Mouse (Mus musculus) hindbrain, postnatal 0 days (tissue): Measurements from ENCODE around the gene Eva1c. TPM values are rescaled to one million over a fixed set of nuclear protein-coding genes. Genes with fewer than 3 reads are reported as not detected.

Experiments used
- ATAC-seq: fragments of 200-750 bp; cut with Nextera tagmentation; 2 replicates; pipeline ENCODE4 v1.8.0; 2017; ENCODE audit warnings: mild to moderate bottlenecking, moderate TSS enrichment, moderate library complexity
- DNase-seq: peaks from one replicate; pipeline ENCODE4 v3.0.0-alpha.2; 2015; ENCODE audit warnings: low spot score
- H3K27ac ChIP-seq: fragments of 300-500 bp; sonication (generic); 2 replicates; pipeline ENCODE4 v1.5.1; 2014; ENCODE audit warnings: mild to moderate bottlenecking
- H3K27me3 ChIP-seq: fragments of 300-500 bp; sonication (generic); 2 replicates; pipeline ENCODE4 v1.6.1; 2014; ENCODE audit warnings: low read length, mixed read lengths; ENCODE audit not compliant: insufficient read depth
- H3K36me3 ChIP-seq: fragments of 300-500 bp; sonication (generic); 2 replicates; pipeline ENCODE4 v1.6.1; 2014; ENCODE audit warnings: low read length, mixed read lengths; ENCODE audit not compliant: insufficient read depth
- H3K4me1 ChIP-seq: fragments of 300-500 bp; sonication (generic); 2 replicates; pipeline ENCODE4 v1.6.1; 2014; ENCODE audit warnings: antibody characterized with exemption, low read length, mixed read lengths; ENCODE audit not compliant: insufficient read depth
- H3K4me2 ChIP-seq: fragments of 300-500 bp; sonication (generic); 2 replicates; pipeline ENCODE4 v1.6.1; 2014; ENCODE audit warnings: low read depth, mild to moderate bottlenecking, low read length, moderate library complexity, mixed read lengths
- H3K4me3 ChIP-seq: fragments of 300-500 bp; sonication (generic); 2 replicates; pipeline ENCODE4 v1.5.1; 2014; ENCODE audit warnings: low read length
- H3K9ac ChIP-seq: fragments of 300-500 bp; sonication (generic); replicated peaks from 2 replicates; pipeline ENCODE4 v1.6.1; 2014; ENCODE audit warnings: mild to moderate bottlenecking, low read length, moderate library complexity, mixed read lengths
- H3K9me3 ChIP-seq: fragments of 300-500 bp; sonication (generic); 2 replicates; pipeline ENCODE4 v1.6.1; 2016; ENCODE audit warnings: low read length, mixed read lengths
- CTCF ChIP-seq: IDR thresholded peaks from 2 replicates; pipeline ENCODE4 v1.5.1; 2016; ENCODE audit warnings: antibody characterized with exemption, control low read depth, low read depth
- WGBS: fragments of 180-500 bp; shearing (Covaris S2); extraction: QIAGEN DNeasy Blood & Tissue Kit; methylation state at CpG from one replicate; pipeline ENCODE4 v1.1.7; 2014; 5-methylcytosine and 5-hydroxymethylcytosine counted together
- polyA plus RNA-seq: library from polyadenylated mRNA; unstranded; fragments of >200 nt; fragmentation: Nextera tagmentation; extraction: Ambion mirVana; gene quantifications from 2 replicates; pipeline ENCODE4 v1.2.1, GENCODE M21; 2015
- total RNA-seq: library from RNA; depleted of rRNA; stranded (reverse); fragments of >200 nt; gene quantifications from 2 replicates; pipeline ENCODE4 v1.2.3, GENCODE M21; 2014; rRNA removed

Gene Eva1c
- 2.3 and 9.4 TPM in 2 replicates for total RNA-seq
- polyA plus RNA-seq, result 3.9 and 4.0 TPM in 2 replicates

GRCm38 (mm10) chr16:90826457-90826856 lies at the start of gene Eva1c:
TSS of gene Eva1c (plus strand) at chr16:90826719.
- 71% methylated on average over 7 of the region's 7 CpGs for WGBS
- H3K27me3 ChIP-seq, result no peaks in the 10 kb centered on the region
- H3K9me3 ChIP-seq, result no peaks in the 10 kb centered on the region
- no peak within 1 kb of the TSS for H3K4me2 ChIP-seq
- ATAC-seq, result no peak
- H3K36me3 ChIP-seq, result no peaks in the 10 kb centered on the region
- no peak within 1 kb of the TSS for H3K4me3 ChIP-seq
- H3K27ac ChIP-seq, result no peak within 1 kb of the TSS
- peaks cover 7% of the 10 kb centered on the region for H3K4me1 ChIP-seq
- no peak within 1 kb of the TSS for H3K9ac ChIP-seq
- DNase-seq, result no peak
- TF ChIP-seq CTCF, result peak; percentile 29

GRCm38 (mm10) chr16:90779783-90780182 lies 46.7 kb upstream of the Eva1c start:
- WGBS, result 84% methylated on average over 11 of the region's 11 CpGs
- Histone ChIP-seq H3K4me1 (no peaks in the 10 kb centered on the region), H3K36me3 (peaks cover 76% of the 10 kb centered on the region), H3K9me3 (no peaks in the 10 kb centered on the region), H3K4me3 (no peak overlapping the region), H3K27me3 (no peaks in the 10 kb centered on the region), H3K4me2 (no peak overlapping the region), H3K27ac (no peak overlapping the region), H3K9ac (no peak overlapping the region)
- DNase-seq, result no peak
- no peak for TF ChIP-seq CTCF
- peak; percentile 24; the same call in 1 of the 2 replicates for ATAC-seq

- 93% methylated on average over 11 of the region's 11 CpGs for WGBS
- no peak for ATAC-seq
- Histone ChIP-seq H3K4me2 (no peak overlapping the region), H3K4me1 (no peaks in the 10 kb centered on the region), H3K4me3 (no peak overlapping the region), H3K36me3 (peaks cover 85% of the 10 kb centered on the region), H3K27me3 (no peaks in the 10 kb centered on the region), H3K27ac (no peak overlapping the region), H3K9me3 (no peaks in the 10 kb centered on the region), H3K9ac (no peak overlapping the region)
- no peak for DNase-seq
- TF ChIP-seq CTCF, result no peak
Measured at GRCm38 (mm10) chr16:90783302-90783701, 43.2 kb upstream of the Eva1c start.

- DNase-seq, result no peak
- no peak overlapping the region for H3K4me3 ChIP-seq
- H3K4me2 ChIP-seq, result no peak overlapping the region
- H3K4me1 ChIP-seq, result no peaks in the 10 kb centered on the region
- H3K9ac ChIP-seq, result no peak overlapping the region
- 93% methylated on average over 4 of the region's 4 CpGs for WGBS
- no peaks in the 10 kb centered on the region for H3K27me3 ChIP-seq
- H3K27ac ChIP-seq, result no peak overlapping the region
- H3K9me3 ChIP-seq, result no peaks in the 10 kb centered on the region
- no peak for ATAC-seq
- H3K36me3 ChIP-seq, result peaks cover 89% of the 10 kb centered on the region
- no peak for TF ChIP-seq CTCF
Measured at GRCm38 (mm10) chr16:90785257-90785656, 41.3 kb upstream of the Eva1c start.

- no peaks in the 10 kb centered on the region for H3K9me3 ChIP-seq
- 92% methylated on average over 6 of the region's 6 CpGs for WGBS
- no peak overlapping the region for H3K4me3 ChIP-seq
- no peaks in the 10 kb centered on the region for H3K27me3 ChIP-seq
- no peak for ATAC-seq
- peaks cover 92% of the 10 kb centered on the region for H3K36me3 ChIP-seq
- no peaks in the 10 kb centered on the region for H3K4me1 ChIP-seq
- DNase-seq, result no peak
- H3K27ac ChIP-seq, result no peak overlapping the region
- H3K4me2 ChIP-seq, result no peak overlapping the region
- TF ChIP-seq CTCF, result no peak
- H3K9ac ChIP-seq, result no peak overlapping the region
Measured at GRCm38 (mm10) chr16:90788580-90788979, 37.9 kb upstream of the Eva1c start.

- Histone ChIP-seq H3K27me3 (no peaks in the 10 kb centered on the region), H3K4me2 (no peak overlapping the region), H3K36me3 (peaks cover 78% of the 10 kb centered on the region), H3K4me1 (no peaks in the 10 kb centered on the region), H3K9me3 (no peaks in the 10 kb centered on the region), H3K27ac (no peak overlapping the region), H3K9ac (no peak overlapping the region), H3K4me3 (no peak overlapping the region)
- TF ChIP-seq CTCF, result no peak
- DNase-seq (no peak), ATAC-seq (no peak)
- 80% methylated on average over 6 of the region's 6 CpGs for WGBS
Measured at GRCm38 (mm10) chr16:90790946-90791345, 35.6 kb upstream of the Eva1c start.

GRCm38 (mm10) chr16:90792066-90792465 lies 34.5 kb upstream of the Eva1c start:
- no peak for TF ChIP-seq CTCF
- no peaks in the 10 kb centered on the region for H3K27me3 ChIP-seq
- H3K9me3 ChIP-seq, result no peaks in the 10 kb centered on the region
- WGBS, result 95% methylated on average over 5 of the region's 5 CpGs
- H3K4me3 ChIP-seq, result no peak overlapping the region
- no peaks in the 10 kb centered on the region for H3K4me1 ChIP-seq
- H3K36me3 ChIP-seq, result peaks cover 70% of the 10 kb centered on the region
- H3K27ac ChIP-seq, result no peak overlapping the region
- no peak for ATAC-seq
- no peak overlapping the region for H3K9ac ChIP-seq
- H3K4me2 ChIP-seq, result no peak overlapping the region
- DNase-seq, result no peak
